Mouse (Mus musculus): Measurements from ENCODE around the gene Ano6. TPM values are rescaled to one million over a fixed set of nuclear protein-coding genes. Genes with fewer than 3 reads are reported as not detected.

Ano6 gene
- polyA plus RNA-seq, 2 experiments: 4.7 to 6.3 TPM

- no peak for DNase-seq (ENCODE audit: low read depth in 3 of 3, low spot score in 3 of 3)
- Histone ChIP-seq H3K27ac (no peak overlapping the region), H3K4me3 (ENCODE audit: insufficient read depth in 1 of 2, low read depth in 2 of 2, low read length in 2 of 2) (no peak overlapping the region), H3K4me1 (replicated peaks; ENCODE audit: control insufficient read depth in 2 of 2, insufficient read depth in 2 of 2, low read length in 1 of 2) (0 out of 4 replicates have a peak, but pooled peaks cover 0 to 2% of the 10 kb centered on the region in 2 experiments), H3K9me3 (ENCODE audit: control insufficient read depth, low read length) (no peaks in the 10 kb centered on the region), H3K27me3 (ENCODE audit: control insufficient read depth, insufficient read depth, low read length) (no peaks in the 10 kb centered on the region), H3K4me2 (ENCODE audit: low read depth) (no peak overlapping the region), H3K9ac (replicated peaks) (no peak overlapping the region), H3K36me3 (replicated peaks; ENCODE audit: control insufficient read depth, insufficient read depth, low read depth) (no peaks in the 10 kb centered on the region)
- WGBS (ENCODE audit: insufficient replicate concordance): 59% methylated on average over 4 of the region's 5 CpGs
- ATAC-seq (ENCODE audit: insufficient read depth): no peak
- TF ChIP-seq CTCF (IDR thresholded peaks at IDR 0.05; ENCODE audit: low read depth) (no peak), EP300 (IDR thresholded peaks at IDR 0.05; ENCODE audit: low read depth) (no peak)
These were observed 37.6 kb upstream of the Ano6 start for GRCm38 (mm10) chr15:95753031-95753430.

GRCm38 (mm10) chr15:95757169-95757568 lies 33.5 kb upstream of the Ano6 start:
- no peak for TF ChIP-seq CTCF (IDR thresholded peaks at IDR 0.05; ENCODE audit: low read depth)
- no peak for TF ChIP-seq EP300 (IDR thresholded peaks at IDR 0.05; ENCODE audit: low read depth)
- Histone ChIP-seq H3K4me3 (ENCODE audit: insufficient read depth in 1 of 2, low read depth in 2 of 2, low read length in 2 of 2) (no peak overlapping the region), H3K36me3 (replicated peaks; ENCODE audit: control insufficient read depth, insufficient read depth, low read depth) (no peaks in the 10 kb centered on the region), H3K9ac (replicated peaks) (no peak overlapping the region), H3K9me3 (ENCODE audit: control insufficient read depth, low read length) (no peaks in the 10 kb centered on the region), H3K27me3 (ENCODE audit: control insufficient read depth, insufficient read depth, low read length) (no peaks in the 10 kb centered on the region), H3K27ac (no peak overlapping the region), H3K4me1 (replicated peaks; ENCODE audit: control insufficient read depth in 2 of 2, insufficient read depth in 2 of 2, low read length in 1 of 2) (0 out of 4 replicates have a peak, but pooled peaks cover 0 to 2% of the 10 kb centered on the region in 2 experiments), H3K4me2 (ENCODE audit: low read depth) (no peak overlapping the region)
- DNase-seq (ENCODE audit: low read depth in 3 of 3, low spot score in 3 of 3) (no peak), ATAC-seq (ENCODE audit: insufficient read depth) (no peak)
- WGBS (ENCODE audit: insufficient replicate concordance): 34% methylated on average over 10 of the region's 10 CpGs

GRCm38 (mm10) chr15:95758069-95758468 lies 32.6 kb upstream of the Ano6 start:
- DNase-seq (ENCODE audit: low read depth in 3 of 3, low spot score in 3 of 3): no peak
- no peak for ATAC-seq (ENCODE audit: insufficient read depth)
- no peaks in the 10 kb centered on the region for H3K36me3 ChIP-seq (replicated peaks; ENCODE audit: control insufficient read depth, insufficient read depth, low read depth)
- WGBS (ENCODE audit: insufficient replicate concordance): 60% methylated on average over 5 of the region's 5 CpGs
- H3K27me3 ChIP-seq (ENCODE audit: control insufficient read depth, insufficient read depth, low read length): no peaks in the 10 kb centered on the region
- 0 out of 4 replicates have a peak, but pooled peaks cover 0 to 2% of the 10 kb centered on the region in 2 experiments for H3K4me1 ChIP-seq (replicated peaks; ENCODE audit: control insufficient read depth in 2 of 2, insufficient read depth in 2 of 2, low read length in 1 of 2)
- H3K27ac ChIP-seq: no peak overlapping the region
- H3K9me3 ChIP-seq (ENCODE audit: control insufficient read depth, low read length): no peaks in the 10 kb centered on the region
- H3K9ac ChIP-seq (replicated peaks): no peak overlapping the region
- no peak overlapping the region for H3K4me3 ChIP-seq (ENCODE audit: insufficient read depth in 1 of 2, low read depth in 2 of 2, low read length in 2 of 2)
- TF ChIP-seq CTCF (IDR thresholded peaks at IDR 0.05; ENCODE audit: low read depth): no peak
- no peak for TF ChIP-seq EP300 (IDR thresholded peaks at IDR 0.05; ENCODE audit: low read depth)
- H3K4me2 ChIP-seq (ENCODE audit: low read depth): no peak overlapping the region

- H3K9me3 ChIP-seq (ENCODE audit: control insufficient read depth, low read length): no peaks in the 10 kb centered on the region
- H3K27ac ChIP-seq: no peak overlapping the region
- no peak overlapping the region for H3K4me3 ChIP-seq (ENCODE audit: insufficient read depth in 1 of 2, low read depth in 2 of 2, low read length in 2 of 2)
- 0 out of 4 replicates have a peak, but pooled peaks cover 0 to 2% of the 10 kb centered on the region in 2 experiments for H3K4me1 ChIP-seq (replicated peaks; ENCODE audit: control insufficient read depth in 2 of 2, insufficient read depth in 2 of 2, low read length in 1 of 2)
- 64% methylated on average over 12 of the region's 12 CpGs for WGBS (ENCODE audit: insufficient replicate concordance)
- no peak overlapping the region for H3K4me2 ChIP-seq (ENCODE audit: low read depth)
- H3K36me3 ChIP-seq (replicated peaks; ENCODE audit: control insufficient read depth, insufficient read depth, low read depth): no peaks in the 10 kb centered on the region
- DNase-seq (ENCODE audit: low read depth in 3 of 3, low spot score in 3 of 3) (no peak), ATAC-seq (ENCODE audit: insufficient read depth) (no peak)
- no peak overlapping the region for H3K9ac ChIP-seq (replicated peaks)
- no peaks in the 10 kb centered on the region for H3K27me3 ChIP-seq (ENCODE audit: control insufficient read depth, insufficient read depth, low read length)
- no peak for TF ChIP-seq CTCF (IDR thresholded peaks at IDR 0.05; ENCODE audit: low read depth)
- no peak for TF ChIP-seq EP300 (IDR thresholded peaks at IDR 0.05; ENCODE audit: low read depth)
These were observed 31.8 kb upstream of the Ano6 start for GRCm38 (mm10) chr15:95758696-95759434.

GRCm38 (mm10) chr15:95759857-95760256 lies 30.8 kb upstream of the Ano6 start:
- no peak for ATAC-seq (ENCODE audit: insufficient read depth)
- 0 out of 4 replicates have a peak, but pooled peaks cover 0 to 2% of the 10 kb centered on the region in 2 experiments for H3K4me1 ChIP-seq (replicated peaks; ENCODE audit: control insufficient read depth in 2 of 2, insufficient read depth in 2 of 2, low read length in 1 of 2)
- no peaks in the 10 kb centered on the region for H3K36me3 ChIP-seq (replicated peaks; ENCODE audit: control insufficient read depth, insufficient read depth, low read depth)
- H3K4me2 ChIP-seq (ENCODE audit: low read depth): no peak overlapping the region
- WGBS (ENCODE audit: insufficient replicate concordance): 36% methylated on average over 6 of the region's 6 CpGs
- H3K9ac ChIP-seq (replicated peaks): no peak overlapping the region
- H3K9me3 ChIP-seq (ENCODE audit: control insufficient read depth, low read length): no peaks in the 10 kb centered on the region
- no peak overlapping the region for H3K4me3 ChIP-seq (ENCODE audit: insufficient read depth in 1 of 2, low read depth in 2 of 2, low read length in 2 of 2)
- H3K27me3 ChIP-seq (ENCODE audit: control insufficient read depth, insufficient read depth, low read length): no peaks in the 10 kb centered on the region
- H3K27ac ChIP-seq: no peak overlapping the region
- no peak for TF ChIP-seq CTCF (IDR thresholded peaks at IDR 0.05; ENCODE audit: low read depth)
- TF ChIP-seq EP300 (IDR thresholded peaks at IDR 0.05; ENCODE audit: low read depth): no peak
- no peak for DNase-seq (ENCODE audit: low read depth in 3 of 3, low spot score in 3 of 3)

Measured in liver, embryonic 14.5 days (tissue).